Mouse (Mus musculus): ENCODE results near the gene Troap.

DNA sequence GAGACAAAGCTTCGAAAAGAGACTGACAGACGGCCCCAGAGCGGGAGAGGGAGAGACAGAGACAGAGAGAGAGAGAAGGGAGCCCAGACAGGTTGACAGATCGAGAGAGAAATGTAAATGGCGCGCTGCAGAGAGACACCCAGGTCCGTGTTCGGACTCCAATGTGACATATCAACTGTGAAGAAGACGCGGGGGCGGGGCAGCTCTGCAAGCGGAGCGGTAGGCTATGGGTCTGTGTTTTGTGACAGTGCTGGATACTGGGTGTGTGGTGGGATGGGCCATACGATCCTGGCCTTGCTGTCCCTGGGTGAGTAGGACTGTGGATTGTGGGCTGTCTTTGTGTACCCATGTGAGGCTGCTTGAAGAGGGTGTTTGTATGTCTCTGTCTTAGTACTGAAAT, 14.7 kb downstream of the Troap start:
- no peak for TF ChIP-seq CTCF (IDR thresholded peaks at IDR 0.05)
- TF ChIP-seq EP300 (IDR thresholded peaks at IDR 0.05), result no peak

Data from lung, postnatal 0 days (tissue).